Mouse (Mus musculus): ENCODE data around the gene Slc20a1. TPM values are rescaled to one million over a fixed set of nuclear protein-coding genes. Genes with fewer than 3 reads are reported as not detected.

Slc20a1 gene
- 100 to 1,000 TPM; 127 to 130 TPM for total RNA-seq (2021)
- long read RNA-seq, experiment 1, transcript Slc20a1-202 (10 exons, 3,219 nt), result major isoform, 14 of 39 reads
- long read RNA-seq, experiment 1, transcript Slc20a1-201 (11 exons, 3,316 nt), result minor isoform, 11 of 39 reads
- long read RNA-seq, experiment 1, partial matches to known transcripts, result 9 of 39 reads
- long read RNA-seq, experiment 1, other reads (novel, unspliced or antisense), result 5 of 39 reads
- long read RNA-seq, experiment 2, transcript Slc20a1-201 (11 exons, 3,316 nt), result major isoform, 18 of 39 reads
- long read RNA-seq, experiment 2, transcript Slc20a1-202 (10 exons, 3,219 nt), result minor isoform, 6 of 39 reads
- long read RNA-seq, experiment 2, partial matches to known transcripts, result 10 of 39 reads
- long read RNA-seq, experiment 2, other reads (novel, unspliced or antisense), result 4 of 39 reads

DNA sequence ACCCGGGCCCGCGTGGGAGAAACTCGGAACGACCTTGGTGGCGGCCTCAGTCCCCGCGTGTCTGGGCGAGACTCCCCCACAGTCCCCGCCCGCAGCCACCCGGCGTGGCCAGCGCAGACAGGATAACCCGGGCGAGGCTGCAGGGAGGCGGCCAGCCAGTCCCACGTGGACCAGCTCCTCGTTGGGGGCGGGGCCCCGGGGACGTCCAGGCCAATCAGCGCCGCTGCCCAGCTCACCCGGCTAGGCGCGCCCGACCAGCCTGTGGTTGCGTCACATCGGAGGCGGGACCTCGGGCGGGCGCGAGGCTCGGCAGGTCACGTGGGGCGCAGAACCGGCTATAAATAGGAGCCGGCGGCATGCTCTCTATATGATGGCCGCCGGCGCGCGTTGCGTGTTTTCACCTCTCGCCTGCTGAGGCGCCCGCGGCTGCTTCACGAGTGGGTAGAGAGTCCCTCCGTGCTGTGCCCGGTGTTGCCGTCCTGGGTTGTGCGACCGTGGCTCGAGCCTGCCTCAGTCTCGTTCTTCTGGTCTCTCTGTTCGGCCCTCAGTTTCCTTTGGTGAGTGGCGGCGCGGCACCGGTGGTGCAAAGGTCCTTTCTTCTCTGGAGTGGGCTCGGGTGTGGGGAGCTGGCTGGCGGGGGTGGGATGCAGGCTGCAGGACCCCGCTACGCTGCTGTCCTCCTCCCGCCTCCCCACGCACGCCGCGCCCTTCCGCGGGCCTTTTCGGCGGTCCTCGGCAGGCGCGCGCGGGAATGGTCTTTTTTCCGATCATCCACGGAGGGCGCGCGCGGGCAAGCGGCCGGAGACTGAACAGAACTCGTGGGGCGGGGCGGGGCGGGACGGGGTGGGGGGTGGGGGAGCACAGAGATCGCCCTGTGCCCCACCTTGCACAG is at the start of gene Slc20a1:
Gene Slc20a1 (plus strand): TSS at position 329 of the 892 bp plus-strand sequence.
- intact Hi-C loops (cut with DNase I), result loop anchor here (2.0 kb wide), 1 partner anchor 68 kb away; no protein-coding TSS in a partner anchor
- DNase-seq (ENCODE audit: low spot score in 2 of 2), result peak; percentile 99

DNA sequence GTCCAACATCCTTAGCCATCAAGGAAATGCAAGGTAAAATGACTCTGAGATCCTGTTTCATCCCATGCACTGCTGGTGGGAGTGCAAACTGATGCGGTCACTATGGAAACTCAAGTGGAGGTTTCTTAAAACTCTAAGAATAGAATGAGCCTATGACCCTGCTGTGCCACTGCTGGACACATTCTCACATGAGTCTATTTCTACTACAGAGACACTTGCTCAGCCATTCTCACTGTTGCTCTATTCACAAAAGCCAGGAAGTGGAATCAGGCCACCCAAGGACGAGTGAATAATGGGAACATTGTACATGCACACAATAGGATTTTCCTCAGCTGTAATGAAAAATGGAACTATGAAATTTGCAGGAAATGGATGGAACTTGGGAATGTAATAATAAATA is 49.7 kb upstream of the Slc20a1 start:
- no peak for DNase-seq (ENCODE audit: low spot score in 2 of 2)
- intact Hi-C loops (cut with DNase I), result no loop called here

- DNase-seq (ENCODE audit: low spot score in 2 of 2), result no peak
- intact Hi-C loops (cut with DNase I), result no loop called here
Observed at GRCm38 (mm10) chr2:129150386-129150785, 48.2 kb upstream of the Slc20a1 start.

DNA sequence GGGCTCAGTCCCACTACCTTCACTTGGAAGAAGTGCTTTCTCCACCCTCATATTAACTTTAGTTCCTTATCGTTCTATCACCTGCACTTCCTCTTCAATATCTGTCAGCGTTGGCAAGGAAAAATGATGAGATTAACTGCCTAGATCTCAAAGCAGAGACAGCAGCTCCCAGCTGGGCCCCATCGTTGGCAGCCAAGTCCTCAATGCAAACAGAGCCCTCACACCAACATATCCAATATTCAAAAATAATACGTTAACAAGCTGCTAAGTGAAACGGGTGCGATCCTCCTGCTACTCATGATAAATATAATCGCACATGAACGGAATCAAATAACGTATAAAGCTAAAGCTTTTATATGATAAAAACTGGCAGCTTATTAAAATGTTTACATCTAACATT is 47.5 kb upstream of the Slc20a1 start:
- no peak for DNase-seq (ENCODE audit: low spot score in 2 of 2)

DNA sequence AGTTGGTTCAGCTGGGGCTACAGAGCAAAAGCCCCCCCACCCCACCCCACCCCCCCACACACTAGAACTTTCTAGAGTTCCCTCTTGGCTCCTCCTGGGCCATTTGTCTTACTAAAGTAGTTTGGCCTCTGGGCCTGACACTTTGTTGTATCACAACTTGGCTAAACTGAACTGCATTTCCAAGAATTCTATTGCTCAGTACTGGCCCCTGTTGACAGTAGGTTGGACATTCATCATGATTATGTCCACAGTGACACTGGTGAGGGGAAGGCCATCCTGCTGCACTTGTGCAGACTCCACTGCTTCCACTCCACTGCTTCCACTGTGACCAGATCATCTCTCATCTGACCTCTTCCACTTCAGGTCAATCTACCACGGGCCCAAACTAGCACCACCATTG is 45.8 kb upstream of the Slc20a1 start:
- intact Hi-C loops (cut with DNase I), result no loop called here

More for the DNA sequence above, 47.5 kb upstream of the Slc20a1 start:
- intact Hi-C loops (cut with DNase I), result no loop called here

DNA sequence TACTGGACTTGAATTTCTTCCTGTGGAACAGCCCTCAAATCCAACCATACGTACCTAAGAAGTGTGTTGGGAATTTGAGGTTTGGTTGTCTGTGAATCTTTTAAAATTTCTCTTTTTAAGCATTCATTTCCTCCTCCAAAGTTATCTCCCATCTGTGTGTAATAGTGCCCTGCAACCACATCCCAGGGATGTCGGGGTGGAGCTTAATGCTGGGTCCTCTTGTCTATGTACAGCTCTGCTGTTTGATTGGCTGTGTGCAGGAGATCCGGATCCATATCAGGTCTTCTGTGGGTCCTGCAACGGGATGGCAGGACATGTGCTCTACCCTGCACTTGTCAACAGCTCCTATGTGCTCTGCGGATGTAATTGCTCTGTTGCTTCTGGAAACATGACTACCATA is 33.7 kb upstream of the Slc20a1 start:
- no peak for DNase-seq (ENCODE audit: low spot score in 2 of 2)
- intact Hi-C loops (cut with DNase I), result no loop called here

More for the DNA sequence above, 45.8 kb upstream of the Slc20a1 start:
- no peak for DNase-seq (ENCODE audit: low spot score in 2 of 2)

- intact Hi-C loops (cut with DNase I), result loop anchor here (1.0 kb wide), 1 partner anchor 22 kb away; no protein-coding TSS in a partner anchor
- no peak for DNase-seq (ENCODE audit: low spot score in 2 of 2)
Observed at GRCm38 (mm10) chr2:129166466-129167463, 31.8 kb upstream of the Slc20a1 start.

GRCm38 (mm10) chr2:129173386-129173785 is 25.2 kb upstream of the Slc20a1 start:
- DNase-seq (ENCODE audit: low spot score in 2 of 2), result no peak
- intact Hi-C loops (cut with DNase I), result loop anchor here (10.0 kb wide), 1 partner anchor 261 kb away; no protein-coding TSS in a partner anchor

DNA sequence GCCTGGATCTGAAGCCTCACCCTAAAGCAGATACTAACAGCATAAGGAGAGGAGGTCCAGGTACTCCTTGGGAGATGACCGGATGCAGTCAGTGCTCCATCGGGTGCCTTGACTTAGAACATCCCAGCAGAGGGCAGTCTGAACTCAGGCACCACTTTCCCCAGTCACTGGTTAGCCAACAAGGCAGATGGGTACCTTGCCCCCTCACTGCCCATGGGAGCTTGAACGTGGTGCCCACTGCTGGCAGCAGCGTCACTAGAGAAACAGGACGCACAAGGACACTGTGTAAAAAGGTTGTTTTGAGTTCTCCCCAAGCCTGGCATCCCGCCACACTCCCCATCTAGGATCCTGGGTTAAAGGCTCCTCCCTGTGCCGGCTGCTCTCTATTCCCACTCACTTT is 24.1 kb upstream of the Slc20a1 start:
- intact Hi-C loops (cut with DNase I), result loop anchor here (2.0 to 10.0 kb wide), 2 partner anchors 84 to 260 kb away; no protein-coding TSS in a partner anchor
- DNase-seq (ENCODE audit: low spot score in 2 of 2), result peak; percentile 54 to 64

- intact Hi-C loops (cut with DNase I), result loop anchor here (2.0 to 10.0 kb wide), 2 partner anchors 83 to 259 kb away; no protein-coding TSS in a partner anchor
- DNase-seq (ENCODE audit: low spot score in 2 of 2), result no peak
Observed at GRCm38 (mm10) chr2:129175636-129176035, 22.9 kb upstream of the Slc20a1 start.

DNA sequence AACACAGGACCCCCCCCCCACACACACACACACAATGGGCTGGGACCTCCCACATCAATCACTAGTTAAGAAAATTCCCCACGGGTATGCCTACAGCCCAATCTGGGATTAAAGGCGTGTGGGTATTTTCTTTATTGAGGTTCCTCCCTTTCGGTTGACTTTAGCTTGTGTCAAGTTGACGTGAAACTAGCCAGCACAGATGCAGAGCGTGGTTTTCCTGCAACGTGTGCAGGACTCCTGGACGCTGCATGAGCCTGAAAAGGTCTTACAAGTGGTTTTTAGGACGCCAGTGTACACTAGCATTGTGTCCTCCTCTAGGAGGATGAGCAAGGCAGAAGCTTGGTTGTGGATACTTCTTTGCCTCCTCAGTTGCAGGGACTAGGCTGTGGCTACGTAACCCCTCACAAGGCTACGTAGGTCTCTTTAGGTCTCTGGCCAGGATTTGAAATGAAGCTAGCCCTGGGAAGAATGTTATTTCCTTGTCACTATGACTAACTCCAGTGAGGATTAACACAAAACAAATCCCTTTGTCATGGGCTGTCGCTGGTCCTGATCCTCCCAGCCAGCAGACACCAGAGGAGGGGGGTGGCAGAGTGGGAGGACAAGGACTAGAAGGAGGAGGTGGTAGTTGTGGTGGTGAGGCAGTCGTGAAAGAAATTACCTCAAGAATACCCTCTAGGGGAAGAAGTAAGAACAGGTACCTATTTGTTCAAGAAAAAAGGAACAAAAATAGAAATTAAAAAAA is 21.7 kb upstream of the Slc20a1 start:
- intact Hi-C loops (cut with DNase I), result loop anchor here (10.0 kb wide), 1 partner anchor 258 kb away; no protein-coding TSS in a partner anchor
- no peak for DNase-seq (ENCODE audit: low spot score in 2 of 2)

- intact Hi-C loops (cut with DNase I), result loop anchor here (10.0 kb wide), 1 partner anchor 257 kb away; no protein-coding TSS in a partner anchor
- no peak for DNase-seq (ENCODE audit: low spot score in 2 of 2)
Observed at GRCm38 (mm10) chr2:129177661-129178060, 20.9 kb upstream of the Slc20a1 start.

DNA sequence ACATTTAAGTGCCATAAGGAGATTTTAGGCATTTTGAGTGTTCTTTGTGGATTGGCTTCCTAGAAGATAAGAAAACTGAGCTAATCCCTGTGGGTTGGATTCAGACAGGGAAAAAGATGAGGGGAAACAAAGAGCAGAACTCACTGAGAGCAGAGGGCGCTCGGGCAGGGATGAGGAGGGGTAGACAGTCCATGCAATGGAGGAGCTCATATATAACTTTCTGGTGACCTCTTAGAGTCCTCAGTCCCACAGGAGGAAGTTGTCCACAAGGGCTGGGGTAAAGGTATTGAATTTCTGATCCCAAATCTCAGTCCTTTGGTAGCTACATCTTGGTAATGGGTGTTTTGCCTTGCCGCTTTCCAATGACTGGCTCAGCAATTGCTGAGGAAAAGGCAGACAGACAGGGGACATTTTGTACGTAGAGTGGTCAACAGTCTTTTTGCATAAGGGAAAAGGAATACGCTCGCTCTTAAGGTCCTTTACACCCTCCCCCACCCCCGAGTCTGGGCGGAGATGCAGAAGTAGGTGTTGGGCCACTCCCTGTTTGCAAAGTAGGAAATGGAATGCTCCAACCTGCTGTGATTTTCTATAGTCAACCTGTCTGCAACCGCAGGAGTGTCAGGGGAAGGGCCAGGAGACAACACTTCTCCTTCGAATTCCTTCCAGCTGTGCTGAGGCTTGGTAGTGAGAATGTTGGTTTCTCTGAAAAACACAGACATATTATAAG is 20.2 kb upstream of the Slc20a1 start:
- DNase-seq (ENCODE audit: low spot score in 2 of 2), result no peak
- intact Hi-C loops (cut with DNase I), result loop anchor here (10.0 kb wide), 1 partner anchor 256 kb away; no protein-coding TSS in a partner anchor

DNA sequence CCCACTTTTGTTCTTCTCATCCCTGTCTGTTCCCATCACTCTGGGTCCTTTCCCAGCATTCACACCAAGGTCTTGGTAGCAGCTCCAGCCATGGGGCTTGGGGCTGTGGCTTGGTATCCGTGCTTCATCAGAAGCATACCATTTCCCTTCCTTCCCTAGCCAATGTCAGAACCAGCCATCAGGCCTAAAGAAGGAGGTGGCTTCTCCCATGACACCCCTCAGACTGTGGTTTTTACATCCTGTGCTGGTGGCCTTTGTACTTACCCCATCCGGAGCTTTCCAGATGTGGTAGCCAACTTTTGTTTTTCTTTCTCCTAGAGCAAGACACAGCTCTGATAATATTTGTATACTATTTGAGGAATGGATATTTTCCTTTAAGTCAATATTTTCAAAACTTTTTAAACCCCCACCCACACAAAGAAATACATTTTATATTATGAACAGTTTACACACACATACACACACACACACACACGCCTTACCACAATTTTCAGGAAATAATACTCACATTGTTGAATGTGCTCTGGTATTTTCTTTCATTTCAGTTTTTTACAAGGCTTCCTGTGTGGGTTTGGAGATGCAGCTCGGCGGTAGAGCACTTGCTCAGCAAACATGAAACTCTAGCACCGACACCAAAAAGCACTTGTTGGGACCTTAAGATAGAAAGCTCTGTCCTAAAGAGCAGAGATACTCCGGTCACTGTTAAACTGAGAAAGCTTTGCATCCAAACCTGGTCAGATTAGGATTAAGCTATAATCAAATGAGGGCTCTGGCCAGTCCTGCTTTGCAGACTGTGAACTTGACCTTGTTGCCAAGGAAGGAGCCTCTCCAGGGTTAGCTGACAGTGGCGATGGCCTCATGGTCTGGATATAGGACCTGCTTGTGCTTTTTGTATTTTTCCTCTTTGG is 18.4 kb upstream of the Slc20a1 start:
- intact Hi-C loops (cut with DNase I), result loop anchor here (10.0 kb wide), 1 partner anchor 255 kb away; no protein-coding TSS in a partner anchor
- no peak for DNase-seq (ENCODE audit: low spot score in 2 of 2)

DNA sequence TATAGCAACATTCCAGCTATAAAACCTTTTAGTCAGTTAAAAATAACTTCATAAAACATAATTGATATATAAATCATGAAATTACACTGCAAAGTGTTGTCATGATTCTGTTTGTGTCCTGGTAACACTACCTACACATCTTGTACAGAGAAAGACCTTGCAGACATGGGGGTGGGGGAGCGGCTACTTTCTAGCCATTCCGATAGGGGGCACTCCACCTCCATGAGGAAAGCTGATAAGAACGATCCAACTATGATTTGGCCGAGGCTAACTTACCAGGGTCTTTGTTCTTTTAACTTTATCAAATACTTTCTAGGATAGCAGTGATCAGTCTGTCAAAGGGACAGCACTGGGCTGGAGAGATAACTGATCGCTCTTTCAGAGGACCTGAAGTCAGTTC is 17.1 kb upstream of the Slc20a1 start:
- intact Hi-C loops (cut with DNase I), result no loop called here
- no peak for DNase-seq (ENCODE audit: low spot score in 2 of 2)

DNA sequence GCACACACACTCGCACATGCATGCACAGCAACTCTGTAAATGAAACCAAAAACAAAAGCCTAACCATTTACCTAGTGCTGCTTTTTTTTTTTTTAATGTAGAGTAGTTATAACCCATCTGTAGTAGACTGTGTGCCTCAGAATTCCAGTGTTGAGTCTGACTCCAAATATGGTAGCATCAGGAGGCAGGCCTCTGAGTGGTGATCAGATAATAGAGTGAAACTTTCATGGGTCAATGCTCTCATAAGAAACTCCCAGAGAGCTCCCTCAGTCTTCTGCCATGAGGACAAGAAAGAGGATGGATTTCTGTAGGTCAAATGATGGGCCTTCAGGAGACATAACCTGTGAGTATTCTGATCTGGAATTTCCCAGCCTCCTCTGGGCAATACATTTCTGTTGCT is 16.2 kb upstream of the Slc20a1 start:
- no peak for DNase-seq (ENCODE audit: low spot score in 2 of 2)
- intact Hi-C loops (cut with DNase I), result no loop called here
